Mouse (Mus musculus): ENCODE measurements around the gene Serp2. TPM values are rescaled to one million over a fixed set of nuclear protein-coding genes. Genes with fewer than 3 reads are reported as not detected.

Gene Serp2
- total RNA-seq (2015; ENCODE audit: low replicate concordance) (not detected in 2 replicates), total RNA-seq (2017; ENCODE audit: low replicate concordance) (not detected in 2 replicates)

GRCm38 (mm10) chr14:76556852-76557208, at the start of gene Serp2:
Gene Serp2, minus strand, starts transcription at chr14:76556889.
- ATAC-seq (replicated peaks; ENCODE audit: low FRiP score, poor library complexity, severe bottlenecking) = 0 out of 2 replicates have a peak, but pooled peaks have one; percentile 10

DNA sequence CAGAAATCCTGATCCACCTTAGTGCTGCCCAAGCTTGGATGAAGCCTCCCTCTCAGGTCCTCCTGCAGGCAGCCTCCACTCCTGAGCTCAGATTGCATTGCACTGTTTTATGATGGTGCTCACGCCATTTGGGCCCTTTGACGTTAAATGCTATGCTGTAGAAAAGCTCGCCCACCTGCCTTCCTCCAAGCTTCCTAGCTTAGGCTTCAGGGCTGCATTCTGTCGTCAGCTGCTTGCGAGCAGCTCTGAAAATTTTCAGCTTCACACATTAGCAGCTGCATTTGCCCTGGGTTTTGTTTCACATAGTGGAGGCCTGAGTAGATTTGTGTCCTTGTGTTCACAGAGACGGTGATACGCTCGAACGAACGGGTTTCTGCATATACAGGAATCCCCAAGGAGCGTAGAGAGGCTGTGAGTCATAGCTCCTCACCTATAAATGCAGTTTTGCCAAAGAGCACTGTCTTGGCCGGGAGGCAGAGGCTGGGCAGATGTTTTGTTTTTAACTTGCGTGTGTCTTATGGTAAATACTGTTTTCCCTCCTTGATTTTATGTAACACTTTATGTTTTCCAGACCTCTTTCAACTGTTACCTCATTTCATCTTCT, 49.3 kb upstream of the Serp2 start:
- ATAC-seq (replicated peaks; ENCODE audit: low FRiP score, poor library complexity, severe bottlenecking) = no peak

GRCm38 (mm10) chr14:76604012-76604411, 47.3 kb upstream of the Serp2 start:
- ATAC-seq (replicated peaks; ENCODE audit: low FRiP score, poor library complexity, severe bottlenecking) = no peak

GRCm38 (mm10) chr14:76601654-76602053, 45.0 kb upstream of the Serp2 start:
- ATAC-seq (replicated peaks; ENCODE audit: low FRiP score, poor library complexity, severe bottlenecking) = no peak

DNA sequence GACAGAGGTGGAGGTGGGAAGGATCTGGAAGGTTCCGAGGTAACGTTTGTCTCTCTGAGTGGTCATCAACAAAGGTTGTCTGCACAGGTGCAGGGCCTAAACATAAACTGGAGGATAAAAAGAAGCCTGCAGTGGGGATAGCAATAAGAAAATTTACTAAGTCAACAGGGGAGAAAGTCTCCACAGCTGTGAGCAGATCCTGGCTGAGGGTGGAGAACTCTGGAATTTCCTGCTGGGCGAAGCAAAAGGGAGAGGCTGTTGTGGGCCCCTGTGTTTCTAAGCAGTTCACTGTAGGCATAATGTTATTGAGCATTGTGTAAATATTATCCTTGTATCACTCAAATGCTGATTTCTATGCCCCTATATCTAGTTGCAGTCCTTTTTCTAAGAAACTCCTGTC, 43.7 kb upstream of the Serp2 start:
- ATAC-seq (replicated peaks; ENCODE audit: low FRiP score, poor library complexity, severe bottlenecking) = no peak

DNA sequence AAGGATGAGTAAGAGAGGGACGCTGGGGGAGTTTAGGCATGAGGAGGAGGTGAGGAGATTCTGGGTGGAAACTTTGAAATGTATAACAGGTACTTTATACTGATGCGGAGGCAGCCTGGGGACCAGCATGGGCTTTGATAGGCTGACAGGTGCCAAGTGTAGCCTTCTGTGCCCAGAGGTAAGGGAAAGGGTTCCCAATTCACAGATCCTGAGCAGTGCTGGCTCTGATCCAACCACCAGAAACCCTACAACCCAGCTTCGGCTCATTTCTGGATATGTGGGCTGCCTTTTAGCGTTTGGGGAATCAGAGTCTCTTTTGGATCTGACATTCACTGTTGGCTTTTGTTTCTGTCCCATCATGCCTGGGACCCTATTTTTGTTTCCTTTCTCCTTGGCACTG, 43.0 kb upstream of the Serp2 start:
- ATAC-seq (replicated peaks; ENCODE audit: low FRiP score, poor library complexity, severe bottlenecking) = no peak

DNA sequence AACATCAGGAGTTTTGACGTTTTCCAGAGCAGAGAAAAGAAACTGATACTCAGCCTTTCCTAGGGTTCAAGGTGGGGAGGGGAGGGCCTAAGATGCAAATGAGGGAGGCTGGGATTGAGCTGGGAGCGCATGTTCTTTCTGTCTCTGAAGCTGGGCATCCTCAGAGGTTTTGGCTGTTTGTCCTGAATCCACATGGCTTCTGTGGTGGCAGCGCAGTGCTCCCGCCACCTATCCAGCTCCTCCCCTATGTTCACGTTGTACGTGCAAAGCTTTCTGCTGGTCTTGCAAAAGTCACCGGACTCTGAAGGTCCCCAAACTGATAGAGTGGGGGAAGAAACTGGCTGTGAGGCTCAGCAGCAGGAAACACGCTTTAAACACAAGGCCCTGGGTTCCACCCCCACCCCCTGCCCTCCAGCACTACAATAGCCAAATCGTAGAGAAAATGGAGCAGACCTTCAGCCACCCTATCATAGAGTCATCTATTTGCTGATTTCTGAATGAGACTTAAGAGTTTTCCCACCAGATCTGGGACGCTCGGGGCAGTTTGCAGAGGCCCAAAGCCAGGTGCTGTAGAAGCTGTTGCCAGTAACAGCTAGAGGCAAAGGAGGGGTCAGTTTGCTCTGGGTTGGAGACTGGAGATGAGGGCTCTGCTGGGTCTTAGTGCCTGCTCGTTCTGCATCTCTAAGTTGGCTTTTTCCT, 42.0 kb upstream of the Serp2 start:
- 0 out of 2 replicates have a peak, but pooled peaks have one; percentile 41 for ATAC-seq (replicated peaks; ENCODE audit: low FRiP score, poor library complexity, severe bottlenecking)

GRCm38 (mm10) chr14:76597751-76598150, 41.1 kb upstream of the Serp2 start:
- no peak for ATAC-seq (replicated peaks; ENCODE audit: low FRiP score, poor library complexity, severe bottlenecking)

GRCm38 (mm10) chr14:76595048-76595859, 38.6 kb upstream of the Serp2 start:
- ATAC-seq (replicated peaks; ENCODE audit: low FRiP score, poor library complexity, severe bottlenecking) = no peak

GRCm38 (mm10) chr14:76594351-76594885, 37.7 kb upstream of the Serp2 start:
- ATAC-seq (replicated peaks; ENCODE audit: low FRiP score, poor library complexity, severe bottlenecking) = no peak

DNA sequence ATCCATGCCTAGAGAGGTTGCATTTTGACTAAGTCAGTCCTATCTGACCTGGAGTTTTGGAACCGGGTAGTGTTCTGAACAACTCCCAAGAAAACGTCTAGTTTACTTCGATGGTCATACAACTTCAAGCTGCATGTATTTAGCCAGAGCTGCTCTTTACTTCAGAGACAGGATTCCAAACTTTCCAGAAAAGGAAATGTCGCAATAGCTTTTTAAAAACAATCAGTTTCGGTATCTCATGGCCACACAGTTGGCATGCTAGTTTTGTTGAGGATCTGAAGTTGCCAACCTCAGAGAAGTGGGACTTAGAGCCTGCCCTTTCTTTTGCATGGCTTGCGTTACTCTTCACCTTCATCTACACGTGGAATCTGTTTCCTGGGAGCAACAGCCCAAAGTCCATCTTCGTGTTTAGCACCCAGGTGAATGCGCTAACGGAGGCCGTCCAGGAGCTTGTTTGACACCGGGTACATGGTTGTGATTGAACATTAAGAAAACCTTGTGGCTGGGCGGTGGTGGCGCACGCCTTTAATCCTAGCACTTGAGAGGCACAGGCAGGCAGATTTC, 37.0 kb upstream of the Serp2 start:
- ATAC-seq (replicated peaks; ENCODE audit: low FRiP score, poor library complexity, severe bottlenecking) = no peak

- no peak for ATAC-seq (replicated peaks; ENCODE audit: low FRiP score, poor library complexity, severe bottlenecking)
These were observed 36.0 kb upstream of the Serp2 start for GRCm38 (mm10) chr14:76592721-76593120.

DNA sequence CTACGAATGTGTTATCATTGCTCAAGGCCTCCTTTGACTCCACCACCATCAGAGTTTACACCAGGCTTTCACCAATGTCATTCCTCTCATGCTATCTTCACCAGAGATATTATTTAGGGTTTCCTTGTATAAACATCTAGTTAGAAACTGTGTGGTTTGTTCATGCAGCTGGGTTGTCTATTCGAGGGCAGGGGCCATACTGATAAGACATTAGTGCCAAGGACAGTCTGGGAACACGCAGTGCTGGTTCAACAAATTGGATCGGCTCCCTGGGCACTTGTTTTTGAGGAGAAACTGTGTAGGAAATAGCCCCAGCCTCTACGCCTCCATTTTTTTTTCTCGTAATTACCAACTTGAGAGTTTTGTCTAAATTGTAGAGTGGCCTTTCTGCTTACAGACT, 35.4 kb upstream of the Serp2 start:
- ATAC-seq (replicated peaks; ENCODE audit: low FRiP score, poor library complexity, severe bottlenecking) = no peak

- no peak for ATAC-seq (replicated peaks; ENCODE audit: low FRiP score, poor library complexity, severe bottlenecking)
These were observed 33.4 kb upstream of the Serp2 start for GRCm38 (mm10) chr14:76590134-76590533.

DNA sequence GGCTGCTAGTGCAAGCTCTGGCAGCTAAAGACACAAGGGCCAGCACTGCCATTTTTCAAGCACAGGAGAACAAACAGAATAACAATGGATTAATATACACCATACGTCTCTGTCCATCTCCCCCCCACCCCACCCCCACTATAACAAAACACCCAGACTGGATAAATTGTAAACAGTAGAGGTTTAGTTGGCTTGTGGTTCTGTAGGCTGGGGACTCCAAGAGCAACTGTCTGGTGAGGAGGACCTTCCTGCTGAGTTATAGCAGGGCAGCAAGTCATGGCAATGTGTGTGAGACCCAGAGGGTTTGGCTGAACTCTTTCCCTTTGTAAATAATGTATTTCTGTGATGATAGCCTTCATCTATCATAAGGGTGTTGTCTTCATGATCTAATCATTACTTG, 33.0 kb upstream of the Serp2 start:
- ATAC-seq (replicated peaks; ENCODE audit: low FRiP score, poor library complexity, severe bottlenecking) = no peak

DNA sequence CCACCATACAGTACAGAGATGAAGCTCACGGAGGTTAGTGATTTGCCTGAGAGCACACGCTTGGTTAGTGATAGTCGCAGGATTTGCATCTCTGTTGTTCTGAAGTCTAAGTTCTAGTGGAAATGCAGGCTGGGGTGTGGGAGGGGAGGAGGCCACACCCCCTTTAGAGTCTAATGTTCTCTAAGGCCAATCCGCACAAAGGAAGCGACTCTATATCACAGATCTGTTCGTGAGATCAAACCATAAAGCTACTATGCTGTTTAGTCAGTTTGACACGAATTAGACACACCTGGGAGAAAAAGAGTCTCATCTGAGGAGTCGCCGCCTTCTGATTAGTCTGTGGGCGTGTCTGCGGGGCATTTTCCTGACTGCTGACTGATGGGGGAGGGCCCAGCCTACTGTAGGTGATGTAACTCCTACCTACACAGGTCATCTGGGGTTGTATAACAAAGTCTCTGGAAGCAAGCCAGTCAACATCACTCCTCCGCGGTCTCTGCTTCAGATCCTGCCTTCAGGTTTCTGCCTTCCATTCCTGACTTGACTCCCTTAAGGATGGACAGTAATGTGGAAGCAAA, 29.2 kb upstream of the Serp2 start:
- ATAC-seq (replicated peaks; ENCODE audit: low FRiP score, poor library complexity, severe bottlenecking) = no peak

DNA sequence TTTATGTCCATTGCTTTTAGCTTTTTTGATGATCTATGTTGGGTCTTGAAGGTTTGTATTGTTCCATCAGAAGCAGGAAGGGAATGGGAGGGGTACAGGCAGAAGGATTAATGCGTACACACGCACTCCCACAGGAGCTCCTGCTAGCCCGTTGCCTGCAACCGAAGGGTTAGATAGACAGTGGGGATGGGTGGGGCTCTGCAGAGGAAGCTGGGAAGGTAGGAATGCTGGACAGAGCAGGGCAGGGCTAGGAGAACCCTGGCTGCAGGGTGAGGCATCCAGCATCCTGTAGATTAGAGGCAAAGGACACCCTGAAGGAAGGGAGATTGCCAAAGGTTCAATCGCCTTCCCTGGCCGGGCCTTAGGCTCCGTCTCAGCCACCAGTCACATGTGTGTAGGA, 27.3 kb upstream of the Serp2 start:
- no peak for ATAC-seq (replicated peaks; ENCODE audit: low FRiP score, poor library complexity, severe bottlenecking)

GRCm38 (mm10) chr14:76581974-76582922, 25.6 kb upstream of the Serp2 start:
- ATAC-seq (replicated peaks; ENCODE audit: low FRiP score, poor library complexity, severe bottlenecking) = no peak

- ATAC-seq (replicated peaks; ENCODE audit: low FRiP score, poor library complexity, severe bottlenecking) = no peak
These were observed 23.0 kb upstream of the Serp2 start for GRCm38 (mm10) chr14:76579660-76580061.
